Mouse (Mus musculus) macrophage (primary cell): ENCODE results near the gene Vsig1. TPM values are rescaled to one million over a fixed set of nuclear protein-coding genes. Genes with fewer than 3 reads are reported as not detected.

Experiments
- H3K27ac ChIP-seq: fragments of 350-480 bp; formaldehyde crosslinking; 2 replicates; pipeline ENCODE4 v1.9.0; 2021
- H3K36me3 ChIP-seq: fragments of 350-480 bp; formaldehyde crosslinking; 2 replicates; pipeline ENCODE4 v1.9.0; 2021; ENCODE audit errors: inconsistent target
- H3K4me3 ChIP-seq: fragments of 350-480 bp; formaldehyde crosslinking; 2 replicates; pipeline ENCODE4 v1.9.0; 2021; ENCODE audit errors: inconsistent target
- H3K79me2 ChIP-seq: fragments of 350-480 bp; formaldehyde crosslinking; 2 replicates; pipeline ENCODE4 v1.9.0; 2021; ENCODE audit errors: inconsistent target
- whole genome bisulfite sequencing: methylation state at CpG from one replicate; pipeline ENCODE4 v1.1.7; 2026; ENCODE audit warnings: inconsistent platforms; ENCODE audit not compliant: missing documents; 5-methylcytosine and 5-hydroxymethylcytosine counted together
- polyA plus RNA-seq: library from polyadenylated mRNA; stranded (reverse); fragments of 250-400 nt; gene quantifications from 3 replicates; pipeline ENCODE4 v1.2.4, GENCODE M21; 2018; ENCODE audit warnings: inconsistent platforms
- total RNA-seq, 78 experiments: library from RNA; depleted of rRNA; stranded (reverse); fragments of 250-400 nt; gene quantifications; 1 replicate in 9 of 78; 2 replicates in 24 of 78; 3 replicates in 43 of 78; 4 replicates in 2 of 78; pipeline ENCODE4 v1.2.4; 2018; ENCODE audit warnings: inconsistent platforms in 56 of 78

The Vsig1 gene
- total RNA-seq (2018; cell fraction: chromatin; rRNA removed) = not detected
- total RNA-seq (2018; cell fraction: cytosol; rRNA removed) = not detected
- not detected for total RNA-seq (2018; cell fraction: nucleus; rRNA removed)
- polyA plus RNA-seq = not detected in 3 replicates

DNA sequence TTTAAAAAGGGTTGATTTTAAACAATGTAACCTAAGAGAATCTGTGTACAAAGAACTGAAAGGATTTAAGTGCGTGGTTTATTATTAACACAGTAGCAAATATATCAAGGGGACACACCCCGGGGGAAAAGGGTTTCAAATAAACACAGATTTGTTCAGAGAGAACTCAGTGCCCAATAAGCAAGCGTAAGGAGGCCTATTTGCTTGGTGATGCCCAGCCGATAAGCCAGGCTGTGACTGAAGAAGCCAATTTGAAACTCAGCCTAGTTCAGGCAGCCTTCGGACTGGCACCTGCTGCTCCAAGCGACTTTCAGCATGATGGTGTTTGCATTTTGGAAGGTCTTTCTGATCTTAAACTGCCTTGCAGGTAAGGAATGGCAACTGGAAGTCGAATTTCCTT is at the start of gene Vsig1:
Gene Vsig1, plus strand, starts transcription at position 249 of the 400 bp plus-strand sequence.
- H3K36me3 ChIP-seq = no peaks in the 10 kb centered on the region
- no peak within 1 kb of the TSS for H3K27ac ChIP-seq
- no peaks in the 10 kb centered on the region for H3K79me2 ChIP-seq
- 78% methylated on average over 7 of the region's 7 CpGs for WGBS
- no peak within 1 kb of the TSS for H3K4me3 ChIP-seq

DNA sequence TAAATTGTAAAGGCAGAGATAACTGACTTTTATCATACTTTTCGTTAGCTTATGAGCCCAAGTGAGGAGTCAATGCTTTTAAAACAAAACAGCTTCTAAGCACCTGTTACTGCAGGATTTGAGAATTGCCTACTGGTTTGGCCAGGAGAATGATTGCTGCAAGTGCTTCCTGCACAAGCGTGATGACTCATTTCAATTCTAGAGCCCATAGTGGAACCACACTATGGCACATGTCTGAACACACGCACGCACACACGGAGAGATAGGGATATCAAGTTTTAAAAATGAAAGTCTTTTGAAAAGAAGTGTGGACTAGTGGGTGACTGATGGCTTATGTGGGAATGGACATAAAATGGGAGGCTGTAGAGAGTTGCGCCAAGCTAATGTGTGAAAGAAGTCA is 44.6 kb upstream of the Vsig1 start:
- H3K27ac ChIP-seq = no peak overlapping the region
- 61% methylated on average over 6 of the region's 6 CpGs for WGBS

DNA sequence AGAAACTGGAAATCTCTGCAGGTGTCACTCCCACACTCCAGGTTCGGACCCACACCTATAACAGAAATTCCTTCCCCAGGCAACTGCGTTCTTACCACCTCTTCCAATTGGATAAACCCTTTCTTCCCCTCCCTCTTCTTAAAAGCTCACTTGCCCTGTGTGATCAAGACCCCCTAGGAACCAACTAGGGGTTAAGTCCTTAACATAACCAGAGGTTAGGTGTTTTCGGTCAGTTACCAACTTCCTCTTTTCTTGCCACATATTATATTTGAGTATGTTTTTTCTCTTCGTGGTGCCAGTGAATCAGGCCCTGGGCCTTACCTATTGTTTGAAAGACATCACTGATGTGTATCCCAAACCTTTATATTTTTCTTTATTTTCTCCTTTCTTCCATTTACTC is 44.0 kb upstream of the Vsig1 start:
- H3K36me3 ChIP-seq = no peaks in the 10 kb centered on the region
- no peak overlapping the region for H3K4me3 ChIP-seq
- H3K27ac ChIP-seq = no peak overlapping the region
- 59% methylated on average over 3 of the region's 4 CpGs for WGBS
- no peaks in the 10 kb centered on the region for H3K79me2 ChIP-seq

More for the DNA sequence above, 44.6 kb upstream of the Vsig1 start:
- no peaks in the 10 kb centered on the region for H3K79me2 ChIP-seq
- no peak overlapping the region for H3K4me3 ChIP-seq
- H3K36me3 ChIP-seq = no peaks in the 10 kb centered on the region

DNA sequence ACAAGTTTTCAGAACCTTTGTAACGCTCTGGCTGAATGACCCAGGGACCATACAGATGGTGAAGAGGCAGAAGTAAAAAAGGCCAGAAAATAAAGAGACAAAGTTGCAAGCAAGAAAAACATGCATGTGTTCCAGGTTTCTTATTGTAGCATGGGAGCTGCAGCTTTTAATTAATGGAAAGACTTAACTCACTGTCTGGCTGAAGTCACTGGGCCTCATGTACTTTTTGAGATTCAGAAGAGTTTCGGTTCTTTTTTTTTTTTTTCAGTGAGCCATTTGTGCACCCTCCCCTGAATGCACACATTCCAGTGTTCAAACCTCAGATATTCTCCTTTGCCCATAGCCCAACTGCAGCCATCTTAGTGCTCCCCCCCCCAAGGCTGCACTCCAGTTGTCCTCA is 20.2 kb upstream of the Vsig1 start:
- WGBS = 87% methylated on average over 2 of the region's 2 CpGs
- Histone ChIP-seq H3K79me2 (no peaks in the 10 kb centered on the region), H3K4me3 (no peak overlapping the region), H3K36me3 (no peaks in the 10 kb centered on the region), H3K27ac (no peak overlapping the region)

DNA sequence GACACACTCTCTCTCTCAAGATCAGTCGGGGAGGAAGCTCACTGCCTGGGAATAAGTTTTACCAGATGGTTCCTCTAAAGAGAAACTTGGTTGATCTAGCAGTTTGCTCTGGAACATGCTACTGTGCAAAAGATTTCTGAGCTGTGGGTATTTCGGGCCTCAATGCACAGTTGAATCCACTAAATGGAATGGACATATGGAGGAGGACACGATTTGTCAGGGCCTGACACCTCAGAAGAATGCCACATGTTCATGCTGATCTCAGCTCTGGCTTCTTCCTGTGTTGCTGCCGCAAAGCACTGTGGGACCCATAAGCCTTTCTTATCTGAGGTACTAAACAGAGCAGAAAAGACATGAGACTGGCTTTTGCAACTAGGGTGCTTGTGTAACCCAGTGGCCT is 15.6 kb upstream of the Vsig1 start:
- H3K79me2 ChIP-seq = no peaks in the 10 kb centered on the region
- no peaks in the 10 kb centered on the region for H3K36me3 ChIP-seq
- 82% methylated on average over 4 of the region's 4 CpGs for WGBS
- H3K27ac ChIP-seq = no peak overlapping the region
- H3K4me3 ChIP-seq = no peak overlapping the region

DNA sequence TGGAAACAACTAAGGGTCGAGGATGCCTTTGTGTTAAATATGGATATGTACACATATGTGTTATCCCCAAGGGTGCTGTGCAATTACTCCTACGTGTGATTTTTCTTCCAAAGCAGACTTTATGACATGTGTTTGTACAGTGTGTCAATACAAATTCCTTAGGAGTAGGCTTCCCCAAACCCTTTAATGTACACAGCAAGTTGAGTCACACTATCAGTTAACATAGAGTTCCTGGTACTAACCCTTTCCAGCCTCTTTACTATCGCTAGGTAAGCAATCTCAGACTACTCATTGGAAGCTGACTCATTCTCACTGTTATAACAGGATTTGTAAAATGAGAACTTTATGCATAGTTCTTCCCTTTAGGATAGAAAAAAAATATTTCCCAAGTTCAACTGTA is 3.9 kb upstream of the Vsig1 start:
- 86% methylated on average over 3 of the region's 3 CpGs for WGBS
- no peak overlapping the region for H3K27ac ChIP-seq

DNA sequence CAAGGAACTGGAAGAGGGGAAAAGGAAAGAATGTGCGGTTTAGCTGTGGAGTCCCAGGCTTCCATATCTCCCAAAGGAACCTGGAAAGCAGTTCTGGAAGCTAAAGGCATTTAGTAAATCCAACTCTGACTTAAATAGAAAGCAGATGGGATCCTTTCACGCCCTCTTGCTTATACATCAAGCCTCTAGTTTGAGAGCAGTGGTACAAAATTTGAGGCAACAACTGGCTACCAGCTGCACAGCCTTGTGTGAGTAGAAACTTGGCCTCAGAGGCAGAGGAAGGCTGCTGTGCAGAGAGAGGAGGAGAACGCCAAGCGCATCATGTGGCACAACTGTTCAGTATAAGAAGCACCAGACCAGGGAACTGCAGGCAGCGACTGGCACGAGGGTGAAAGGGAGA is 13.9 kb downstream of the Vsig1 start:
- no peaks in the 10 kb centered on the region for H3K36me3 ChIP-seq
- no peak overlapping the region for H3K4me3 ChIP-seq
- H3K79me2 ChIP-seq = no peaks in the 10 kb centered on the region
- no peak overlapping the region for H3K27ac ChIP-seq
- 88% methylated on average over 2 of the region's 6 CpGs for WGBS

More for the DNA sequence above, 3.9 kb upstream of the Vsig1 start:
- Histone ChIP-seq H3K79me2 (no peaks in the 10 kb centered on the region), H3K4me3 (no peak overlapping the region), H3K36me3 (no peaks in the 10 kb centered on the region)

DNA sequence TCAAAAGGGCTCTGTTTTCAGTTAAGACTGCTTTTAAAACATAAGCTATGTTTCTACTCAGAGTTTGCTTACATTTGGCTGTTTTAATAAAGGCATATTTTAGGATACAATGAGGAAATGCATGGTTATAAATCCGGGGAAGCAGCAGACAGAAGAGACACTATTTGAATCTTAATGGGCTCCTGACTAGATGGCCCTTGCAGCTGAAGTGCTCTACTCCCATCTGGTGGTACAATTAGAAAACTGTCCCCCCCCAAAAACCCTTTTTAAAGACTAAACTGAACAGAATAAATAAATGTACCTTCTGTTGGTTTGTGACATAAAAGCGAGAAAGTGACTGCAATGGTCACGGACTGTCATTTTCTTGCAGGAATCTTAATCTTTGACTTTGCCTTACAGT is 24.7 kb downstream of the Vsig1 start:
- WGBS = 75% methylated on average over 3 of the region's 3 CpGs
- H3K27ac ChIP-seq = no peak overlapping the region
- H3K4me3 ChIP-seq = no peak overlapping the region

DNA sequence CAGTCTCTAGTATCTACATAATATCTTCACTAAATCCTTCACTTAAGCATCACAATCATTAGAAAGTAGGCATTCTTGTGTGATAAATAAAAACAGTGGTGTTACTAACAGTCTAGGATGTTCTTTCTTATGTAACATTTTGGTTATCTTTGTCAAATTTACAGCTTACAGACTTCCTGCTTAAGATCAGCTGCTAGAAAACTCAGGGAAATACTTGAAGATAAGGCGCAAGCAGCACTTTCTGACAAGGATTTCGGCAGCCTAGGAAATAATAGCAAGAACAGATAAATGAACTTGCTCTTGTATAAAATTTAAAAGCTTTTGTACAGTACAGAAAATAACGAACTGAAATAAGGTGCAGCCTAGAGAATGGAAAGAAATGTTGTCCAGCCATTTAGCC is 25.9 kb downstream of the Vsig1 start:
- WGBS = 51% methylated on average over 3 of the region's 3 CpGs
- Histone ChIP-seq H3K27ac (no peak overlapping the region), H3K4me3 (no peak overlapping the region), H3K36me3 (no peaks in the 10 kb centered on the region), H3K79me2 (no peaks in the 10 kb centered on the region)

More for the DNA sequence above, 24.7 kb downstream of the Vsig1 start:
- H3K36me3 ChIP-seq = no peaks in the 10 kb centered on the region
- H3K79me2 ChIP-seq = no peaks in the 10 kb centered on the region

DNA sequence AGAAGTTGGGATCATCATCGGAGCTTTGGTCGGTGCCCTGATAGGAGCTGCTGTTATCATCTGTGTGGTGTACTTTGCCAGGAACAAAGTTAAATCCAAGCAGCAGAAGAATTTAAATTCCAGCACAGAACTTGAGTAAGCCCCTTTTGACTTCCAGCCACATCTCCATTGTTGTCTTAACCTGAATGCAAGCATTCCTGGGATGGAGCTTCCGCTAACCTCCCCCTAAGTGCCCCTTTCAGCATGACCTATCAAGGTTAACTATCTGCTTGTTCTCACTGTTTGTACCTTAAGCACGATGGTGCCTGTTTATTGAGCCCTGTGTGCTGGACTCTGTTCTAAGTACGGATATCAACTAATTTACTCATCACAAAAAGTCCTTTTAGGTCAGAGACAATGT is 28.9 kb downstream of the Vsig1 start:
- no peaks in the 10 kb centered on the region for H3K79me2 ChIP-seq
- no peaks in the 10 kb centered on the region for H3K36me3 ChIP-seq
- no peak overlapping the region for H3K27ac ChIP-seq
- 90% methylated on average over 5 of the region's 5 CpGs for WGBS
- H3K4me3 ChIP-seq = no peak overlapping the region

DNA sequence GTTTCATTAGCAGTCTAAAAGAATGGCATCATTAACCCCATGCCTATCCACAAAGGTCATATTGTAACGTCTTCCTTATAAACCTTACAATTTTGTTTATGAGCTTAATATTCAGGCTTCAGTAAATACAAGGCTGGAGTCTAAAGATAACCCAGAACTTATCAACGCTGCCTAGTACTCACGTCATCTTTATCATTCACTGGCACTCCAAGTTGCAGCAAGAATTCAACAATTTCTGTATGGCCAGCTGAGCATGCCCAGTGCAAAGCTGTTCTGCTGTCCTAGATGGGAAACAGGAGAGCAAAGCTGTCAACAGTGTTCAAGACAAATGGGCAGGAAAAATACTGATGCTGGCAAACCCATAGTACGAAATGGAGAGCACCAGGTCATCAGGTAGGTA is 46.2 kb downstream of the Vsig1 start:
- peaks cover 25% of the 10 kb centered on the region; the same call in 1 of the 2 replicates for H3K79me2 ChIP-seq
- no peak overlapping the region for H3K4me3 ChIP-seq
- peaks cover 4% of the 10 kb centered on the region for H3K36me3 ChIP-seq
- H3K27ac ChIP-seq = no peak overlapping the region
- WGBS = 98% methylated on average over 4 of the region's 4 CpGs

DNA sequence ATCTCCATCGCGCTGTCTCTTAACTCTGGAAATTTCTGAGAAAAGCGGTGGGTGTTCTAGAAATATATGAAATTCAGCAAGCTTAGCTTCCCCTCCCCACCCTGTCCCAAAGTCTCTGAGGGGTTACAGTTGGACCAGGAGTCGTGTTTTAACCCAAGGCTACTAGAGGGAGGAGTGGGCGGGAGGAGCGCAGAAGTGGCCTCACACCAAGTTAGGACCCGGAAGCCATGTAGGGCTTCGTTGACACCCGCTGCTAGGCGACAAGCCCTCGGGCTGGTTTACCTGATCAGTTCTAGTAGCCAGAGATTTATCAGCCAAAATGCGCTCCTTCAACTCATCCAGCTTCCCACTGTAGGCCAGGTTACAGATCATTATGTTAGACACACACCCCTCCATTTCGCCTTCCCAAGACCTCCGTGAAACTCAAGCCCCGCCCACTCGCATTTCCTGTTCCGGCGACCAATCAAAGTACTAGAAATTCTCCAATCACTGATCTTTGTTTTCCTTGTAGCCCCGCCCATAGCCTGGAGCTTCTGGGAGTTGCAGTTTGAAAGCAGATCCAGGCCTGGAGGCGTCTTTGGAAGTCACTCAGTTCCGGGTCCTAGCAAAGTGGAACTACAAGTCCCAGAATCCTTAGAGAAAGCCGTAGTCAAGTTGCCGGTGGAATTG is 49.0 kb downstream of the Vsig1 start, which contains the start of the genes Psmd10 and Atg4a:
Gene Psmd10, minus strand, starts transcription at position 457 of the 669 bp plus-strand sequence.
Gene Atg4a, plus strand, starts transcription at position 636 of the 669 bp plus-strand sequence.
- 25% methylated on average over 23 of the region's 23 CpGs for WGBS
- H3K79me2 ChIP-seq = peaks cover 41% of the 10 kb centered on the region; the same call in 1 of the 2 replicates
- H3K27ac ChIP-seq = peak within 1 kb of the TSS; percentile 50
- H3K4me3 ChIP-seq = peak within 1 kb of the TSS; percentile 52
- peaks cover 3% of the 10 kb centered on the region for H3K36me3 ChIP-seq

DNA sequence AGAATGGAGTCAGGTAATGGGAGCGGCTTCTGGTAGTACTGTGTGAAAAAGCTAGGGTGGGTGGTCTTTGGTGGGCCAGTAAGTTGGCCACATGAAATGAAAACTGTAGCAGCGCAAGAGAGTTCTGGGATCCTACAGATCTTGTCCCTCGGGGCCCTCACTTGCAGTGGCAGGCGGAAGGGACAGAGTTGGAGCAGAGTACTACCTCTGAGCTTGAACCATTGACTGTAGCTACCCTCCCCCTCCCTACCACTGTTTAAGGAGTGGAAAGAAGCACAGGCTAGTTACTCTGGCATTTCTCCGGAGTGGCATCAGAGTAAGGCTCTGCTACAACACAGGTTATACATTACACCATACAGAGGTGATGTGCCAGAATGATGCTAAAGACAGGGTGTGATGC is 49.6 kb downstream of the Vsig1 start:
- Histone ChIP-seq H3K36me3 (no peaks in the 10 kb centered on the region; the same call in none of the 2 replicates), H3K4me3 (peak overlapping the region; percentile 52), H3K79me2 (peaks cover 41% of the 10 kb centered on the region; the same call in 1 of the 2 replicates), H3K27ac (no peak overlapping the region)
- WGBS = 27% methylated on average over 5 of the region's 5 CpGs

DNA sequence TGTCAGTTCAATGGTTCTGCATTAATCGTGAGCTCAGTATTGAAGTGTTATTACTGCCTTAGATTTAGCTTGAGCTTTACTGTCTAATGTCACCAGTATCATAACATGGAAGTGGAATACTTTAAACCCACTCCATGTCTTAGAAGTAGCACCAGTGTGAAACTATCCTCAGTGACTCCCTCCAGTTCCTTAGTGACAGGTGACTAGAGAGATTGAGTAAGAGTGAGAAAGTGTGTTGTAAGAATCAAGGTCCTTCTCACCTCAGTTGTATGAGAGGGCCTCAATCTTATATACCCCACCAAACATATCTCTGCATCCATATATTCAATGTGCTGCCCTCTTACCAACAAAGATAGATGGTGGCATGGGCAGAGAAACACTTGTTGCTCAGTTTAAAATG is 71.5 kb downstream of the Vsig1 start:
- H3K36me3 ChIP-seq = no peaks in the 10 kb centered on the region
- H3K79me2 ChIP-seq = no peaks in the 10 kb centered on the region
- no peak overlapping the region for H3K27ac ChIP-seq
- 100% methylated on average over 1 of the region's 1 CpGs for WGBS
- no peak overlapping the region for H3K4me3 ChIP-seq

DNA sequence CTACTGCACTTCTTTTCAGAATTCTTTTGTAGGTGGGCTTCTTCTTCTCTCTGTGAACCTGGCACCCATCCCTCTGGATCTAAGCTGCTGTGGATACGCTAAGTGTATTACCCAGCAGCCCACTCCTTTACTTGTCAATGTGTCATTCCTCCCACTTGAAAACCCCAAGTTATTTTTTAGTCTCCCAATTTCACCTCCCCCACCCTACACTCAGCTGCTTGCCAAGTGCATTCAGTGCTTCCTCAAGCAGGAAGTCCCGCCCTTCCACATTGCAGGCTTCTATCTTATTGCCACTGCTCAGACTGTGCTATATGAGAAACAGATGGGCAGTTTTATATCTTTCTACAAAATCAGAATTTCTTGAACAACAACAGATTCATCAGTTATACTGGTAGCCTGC is 72.1 kb downstream of the Vsig1 start:
- Histone ChIP-seq H3K27ac (no peak overlapping the region), H3K36me3 (no peaks in the 10 kb centered on the region), H3K4me3 (no peak overlapping the region), H3K79me2 (no peaks in the 10 kb centered on the region)
- 71% methylated on average over 1 of the region's 2 CpGs for WGBS
